Mouse (Mus musculus) lung, postnatal 36 days (tissue): ENCODE measurements at regions not wholly inside any gene's neighbourhood (a gene's known extent, or its start where the extent isn't known, plus 50 kb on each side); places are given as distances from the start of the nearest gene placed in this dataset.

ENCODE experiments used
- DNase-seq: peaks from one replicate; pipeline ENCODE4 v3.0.0; 2022; ENCODE audit warnings: mixed read lengths

DNA sequence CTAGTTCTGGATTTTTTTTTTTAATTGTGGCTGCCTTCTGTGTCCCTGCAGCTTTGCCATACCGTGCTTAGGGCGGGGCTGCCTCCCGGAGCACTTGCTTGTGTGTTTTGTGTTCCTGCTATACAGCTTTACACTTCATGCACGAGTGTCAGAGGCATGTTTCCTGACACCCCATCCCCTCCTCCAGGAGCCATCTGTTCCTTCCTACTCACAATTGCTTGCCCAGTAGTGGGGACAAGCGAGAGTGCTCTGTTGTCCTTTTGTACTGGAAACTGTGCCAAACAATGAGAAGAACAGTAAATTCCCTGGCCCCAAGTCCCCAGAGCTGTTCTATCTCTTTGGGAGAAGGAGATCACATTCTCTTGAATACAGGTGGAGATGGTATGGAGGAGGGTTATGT is 53.5 kb downstream of the Csf2 start:
- DNase-seq, result no peak

- DNase-seq, result no peak
Measured at GRCm38 (mm10) chr11:54194733-54195132, 54.7 kb downstream of the Csf2 start.

- no peak for DNase-seq
Measured at GRCm38 (mm10) chr11:54192275-54192674, 57.2 kb downstream of the Csf2 start.

- DNase-seq, result no peak
Measured at GRCm38 (mm10) chr11:54187826-54188225, 61.6 kb downstream of the Csf2 start.

- no peak for DNase-seq
Measured at GRCm38 (mm10) chr11:54187377-54187776, 62.1 kb downstream of the Csf2 start.

DNA sequence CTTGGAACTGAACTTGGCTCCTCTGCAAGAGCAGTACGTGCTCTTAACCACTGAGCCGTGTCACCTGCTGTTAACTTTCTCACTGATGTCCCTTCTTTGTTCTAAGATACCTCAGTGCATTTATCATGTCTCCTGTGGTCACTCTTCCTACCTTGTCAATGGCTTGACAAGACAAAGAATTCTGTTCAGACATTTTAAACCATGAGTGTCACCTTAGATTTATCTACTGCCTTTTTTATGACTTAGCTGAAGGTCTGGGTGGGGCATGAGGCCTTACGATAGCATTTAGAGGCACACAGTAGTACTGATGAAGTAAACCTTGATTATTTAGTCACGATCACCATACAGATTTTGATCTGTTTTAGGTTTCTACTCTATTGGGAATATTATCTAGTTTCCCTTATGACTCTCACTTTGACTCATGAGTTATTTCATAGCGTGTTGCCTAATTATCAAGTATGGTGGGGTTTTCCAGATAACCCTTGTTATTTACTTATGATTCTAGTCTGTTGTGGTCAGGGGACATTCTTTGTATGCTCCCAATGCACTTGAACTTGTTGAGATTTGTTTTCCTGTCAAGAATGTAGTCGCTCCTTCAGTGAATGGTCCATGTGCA is 63.6 kb downstream of the Csf2 start:
- no peak for DNase-seq

- peak; percentile 80 for DNase-seq
Measured at GRCm38 (mm10) chr11:54181696-54182323, 67.7 kb downstream of the Csf2 start.
